Mouse (Mus musculus) intestine, postnatal 0 days (tissue): ENCODE measurements around the gene Ptprk. TPM values are rescaled to one million over a fixed set of nuclear protein-coding genes. Genes with fewer than 3 reads are reported as not detected.

Experiments
- ATAC-seq: fragments of 200-750 bp; cut with Nextera tagmentation; 2 replicates; pipeline ENCODE4 v1.8.0; 2017; ENCODE audit warnings: mild to moderate bottlenecking, moderate TSS enrichment, moderate library complexity
- H3K27ac ChIP-seq: fragments of 300-500 bp; sonication (generic); 2 replicates; pipeline ENCODE4 v1.5.1; 2014; ENCODE audit warnings: mild to moderate bottlenecking, low read depth, low read length, moderate library complexity
- H3K27me3 ChIP-seq: fragments of 300-500 bp; sonication (generic); replicated peaks from 2 replicates; pipeline ENCODE4 v1.6.1; 2014; ENCODE audit warnings: low read length, mixed read lengths; ENCODE audit not compliant: control insufficient read depth, insufficient read depth
- H3K36me3 ChIP-seq: fragments of 300-500 bp; sonication (generic); 2 replicates; pipeline ENCODE4 v1.6.1; 2014; ENCODE audit warnings: mild to moderate bottlenecking, moderate library complexity; ENCODE audit not compliant: control insufficient read depth, insufficient read depth
- H3K4me1 ChIP-seq: fragments of 300-500 bp; sonication (generic); replicated peaks from 2 replicates; pipeline ENCODE4 v1.6.1; 2014; ENCODE audit warnings: antibody characterized with exemption, low read length, mixed read lengths; ENCODE audit not compliant: control insufficient read depth, insufficient read depth
- H3K4me2 ChIP-seq: fragments of 300-500 bp; sonication (generic); replicated peaks from 2 replicates; pipeline ENCODE4 v1.6.1; 2014; ENCODE audit warnings: low read depth, mild to moderate bottlenecking, moderate library complexity
- H3K4me3 ChIP-seq: fragments of 300-500 bp; sonication (generic); 2 replicates; pipeline ENCODE4 v1.5.1; 2014; ENCODE audit warnings: low read depth, low read length
- H3K9ac ChIP-seq: fragments of 300-500 bp; sonication (generic); 2 replicates; pipeline ENCODE4 v1.6.1; 2014; ENCODE audit warnings: mild to moderate bottlenecking, low read depth, low read length
- H3K9me3 ChIP-seq: fragments of 300-500 bp; sonication (generic); 2 replicates; pipeline ENCODE4 v1.6.1; 2016; ENCODE audit warnings: mixed run types; ENCODE audit not compliant: control insufficient read depth
- CTCF ChIP-seq: sonication (generic); IDR thresholded peaks from 2 replicates; pipeline ENCODE4 v1.5.1; 2016; ENCODE audit warnings: low read depth, mild to moderate bottlenecking, control low read depth, antibody characterized with exemption, moderate library complexity
- WGBS: fragments of 180-500 bp; shearing (Covaris S2); extraction: QIAGEN DNeasy Blood & Tissue Kit; methylation state at CpG from one replicate; pipeline ENCODE4 v1.1.7; 2014; 5-methylcytosine and 5-hydroxymethylcytosine counted together
- polyA plus RNA-seq: library from polyadenylated mRNA; unstranded; fragments of >200 nt; fragmentation: Nextera tagmentation; extraction: Ambion mirVana; gene quantifications from 2 replicates; pipeline ENCODE4 v1.2.1, GENCODE M21; 2015

Gene Ptprk
- polyA plus RNA-seq, 1 experiment from 2014 or later = 29.5 TPM

DNA sequence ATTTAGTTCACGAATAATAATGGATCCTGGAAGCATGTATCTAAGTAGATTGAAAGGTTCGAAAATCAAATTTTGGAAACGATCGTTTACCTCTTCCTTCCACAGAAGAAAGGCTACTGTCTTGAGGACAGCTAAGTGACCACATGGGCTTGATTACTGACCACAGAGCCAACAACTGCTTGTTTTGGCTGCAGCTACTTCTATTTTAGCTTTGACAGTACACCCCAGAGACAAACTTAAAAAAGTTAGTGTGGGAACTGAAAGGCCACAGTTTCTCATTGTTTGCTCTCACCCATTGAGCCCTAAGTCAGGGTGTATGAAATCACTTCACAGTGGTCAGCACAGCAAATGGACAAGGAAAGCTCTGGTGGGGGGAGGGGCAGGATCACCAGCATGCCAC is 174.4 kb downstream of the Ptprk start:
- WGBS = 88% methylated on average over 4 of the region's 4 CpGs
- Histone ChIP-seq H3K4me2 (no peak overlapping the region), H3K27ac (no peak overlapping the region), H3K36me3 (no peaks in the 10 kb centered on the region), H3K27me3 (no peaks in the 10 kb centered on the region), H3K4me3 (no peak overlapping the region), H3K9me3 (no peaks in the 10 kb centered on the region), H3K4me1 (no peaks in the 10 kb centered on the region), H3K9ac (no peak overlapping the region)
- TF ChIP-seq CTCF = no peak
- ATAC-seq = no peak

DNA sequence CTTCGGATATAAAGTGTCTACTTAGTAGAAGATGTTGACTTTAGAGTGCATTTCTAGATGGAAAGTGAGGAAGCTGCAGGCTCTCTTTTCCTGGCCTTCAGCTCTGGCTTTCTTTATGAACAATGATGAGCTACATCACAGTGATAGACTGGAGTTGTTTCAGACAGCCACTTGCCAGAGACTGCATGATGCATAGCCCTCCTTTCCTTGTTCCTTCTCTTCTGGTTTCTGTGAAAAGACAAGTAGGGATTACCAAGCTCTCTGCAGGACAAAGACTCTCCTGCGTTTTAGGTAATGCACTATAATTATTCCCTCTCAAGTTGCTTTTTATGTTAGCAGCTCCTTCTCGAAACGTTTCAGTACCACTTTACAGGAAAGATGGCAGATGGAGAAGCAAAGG is 176.8 kb downstream of the Ptprk start:
- 73% methylated on average over 4 of the region's 4 CpGs for WGBS
- no peaks in the 10 kb centered on the region for H3K36me3 ChIP-seq
- no peak overlapping the region for H3K27ac ChIP-seq
- no peaks in the 10 kb centered on the region for H3K9me3 ChIP-seq
- no peak overlapping the region for H3K4me2 ChIP-seq
- no peaks in the 10 kb centered on the region for H3K27me3 ChIP-seq
- H3K4me1 ChIP-seq = no peaks in the 10 kb centered on the region
- no peak overlapping the region for H3K4me3 ChIP-seq
- TF ChIP-seq CTCF = no peak
- H3K9ac ChIP-seq = no peak overlapping the region
- no peak for ATAC-seq

- H3K9me3 ChIP-seq = no peaks in the 10 kb centered on the region
- H3K9ac ChIP-seq = no peak overlapping the region
- 95% methylated on average over 2 of the region's 2 CpGs for WGBS
- H3K4me2 ChIP-seq = no peak overlapping the region
- 0 out of 2 replicates have a peak, but pooled peaks cover under 1% of the 10 kb centered on the region for H3K36me3 ChIP-seq
- H3K4me3 ChIP-seq = no peak overlapping the region
- H3K4me1 ChIP-seq = no peaks in the 10 kb centered on the region
- no peak for TF ChIP-seq CTCF
- no peak for ATAC-seq
- H3K27ac ChIP-seq = no peak overlapping the region
- H3K27me3 ChIP-seq = no peaks in the 10 kb centered on the region
These were observed 186.0 kb downstream of the Ptprk start for GRCm38 (mm10) chr10:28260651-28261050.

DNA sequence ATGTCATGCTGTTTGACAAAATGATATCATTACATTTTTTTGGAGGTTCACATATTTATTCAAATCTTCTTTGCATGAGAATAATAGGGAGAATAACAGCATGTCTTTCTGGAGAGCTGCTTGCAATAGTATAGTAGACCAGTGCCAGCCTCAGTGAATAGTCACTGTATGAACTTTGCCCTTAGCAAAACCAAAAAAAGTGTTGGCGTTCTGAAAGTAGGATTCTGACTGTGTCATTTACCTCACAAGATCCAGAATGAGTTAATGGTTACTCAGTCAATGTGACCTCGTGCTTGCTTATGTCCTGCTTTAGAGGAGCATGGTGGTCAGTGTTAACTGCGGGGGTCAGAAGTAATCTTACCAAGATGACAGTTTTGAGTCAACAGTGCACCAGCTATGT is 187.5 kb downstream of the Ptprk start:
- TF ChIP-seq CTCF = no peak
- Histone ChIP-seq H3K27ac (no peak overlapping the region), H3K9ac (no peak overlapping the region), H3K9me3 (no peaks in the 10 kb centered on the region), H3K36me3 (peaks cover 9% of the 10 kb centered on the region), H3K27me3 (no peaks in the 10 kb centered on the region), H3K4me3 (no peak overlapping the region), H3K4me2 (no peak overlapping the region), H3K4me1 (no peaks in the 10 kb centered on the region)
- ATAC-seq = no peak
- 71% methylated on average over 3 of the region's 3 CpGs for WGBS

DNA sequence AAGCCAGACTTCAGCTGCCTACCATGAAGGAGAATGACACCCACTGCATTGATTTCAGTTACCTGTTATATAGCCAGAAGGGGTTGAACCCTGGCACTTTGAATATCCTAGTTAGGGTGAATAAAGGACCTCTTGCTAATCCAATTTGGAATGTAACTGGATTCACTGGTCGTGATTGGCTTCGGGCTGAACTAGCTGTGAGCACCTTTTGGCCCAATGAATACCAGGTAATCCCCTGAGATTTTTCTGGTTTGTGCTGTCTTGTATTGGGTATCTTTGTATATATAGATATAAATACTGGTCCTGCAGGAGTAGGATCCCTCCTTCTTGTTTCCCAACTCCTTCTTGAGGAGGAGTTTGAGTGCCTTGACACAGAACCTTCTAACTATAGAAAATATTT is 188.9 kb downstream of the Ptprk start:
- no peak overlapping the region for H3K27ac ChIP-seq
- no peak for ATAC-seq

DNA sequence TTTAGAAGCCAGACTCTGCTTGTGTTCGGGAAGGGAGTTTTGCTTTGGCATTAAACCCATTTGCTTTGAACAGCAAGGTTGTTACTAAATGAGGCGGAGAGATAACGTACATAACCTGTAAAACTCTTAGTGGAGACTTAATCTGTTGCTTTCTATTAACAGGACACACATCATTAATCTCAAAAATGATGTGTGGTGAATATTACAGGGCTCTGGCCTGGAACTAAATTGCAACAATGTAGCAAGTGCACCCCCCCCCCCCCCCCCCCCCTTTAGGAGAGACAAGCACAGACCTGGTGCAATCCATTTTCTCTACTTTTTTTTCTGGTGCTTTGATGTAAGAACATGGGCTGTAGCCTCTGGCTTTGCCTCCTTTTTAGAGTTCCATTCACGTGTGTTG is 195.7 kb downstream of the Ptprk start:
- no peaks in the 10 kb centered on the region for H3K27me3 ChIP-seq
- no peak overlapping the region for H3K27ac ChIP-seq
- H3K4me3 ChIP-seq = no peak overlapping the region
- H3K4me2 ChIP-seq = no peak overlapping the region
- H3K36me3 ChIP-seq = peaks cover 9% of the 10 kb centered on the region
- WGBS = 87% methylated on average over 4 of the region's 4 CpGs
- TF ChIP-seq CTCF = no peak
- no peaks in the 10 kb centered on the region for H3K9me3 ChIP-seq
- no peaks in the 10 kb centered on the region for H3K4me1 ChIP-seq
- no peak overlapping the region for H3K9ac ChIP-seq
- ATAC-seq = no peak

More for the DNA sequence above, 188.9 kb downstream of the Ptprk start:
- H3K4me1 ChIP-seq = no peaks in the 10 kb centered on the region
- H3K9me3 ChIP-seq = no peaks in the 10 kb centered on the region
- WGBS = 89% methylated on average over 2 of the region's 2 CpGs
- no peak overlapping the region for H3K4me2 ChIP-seq
- TF ChIP-seq CTCF = no peak
- no peak overlapping the region for H3K9ac ChIP-seq
- peaks cover 9% of the 10 kb centered on the region for H3K36me3 ChIP-seq
- H3K4me3 ChIP-seq = no peak overlapping the region
- no peaks in the 10 kb centered on the region for H3K27me3 ChIP-seq
